Mouse (Mus musculus) ES-Bruce4 (cell line): ENCODE results near the gene Psg20.

ENCODE experiments used
- CTCF ChIP-seq: IDR thresholded peaks from one replicate; pipeline ENCODE4 v1.8.1; 2011; ENCODE audit warnings: low read depth, low read length
- POLR2A ChIP-seq: IDR thresholded peaks from one replicate; pipeline ENCODE4 v1.8.1; 2011; ENCODE audit warnings: low read length; ENCODE audit not compliant: insufficient read depth

- TF ChIP-seq POLR2A, result no peak
- no peak for TF ChIP-seq CTCF
Observed at GRCm38 (mm10) chr7:18717790-18718189, 31.8 kb upstream of the Psg20 start, which contains the start of gene Psg22.
